Mouse (Mus musculus) C2C12 (cell line): ENCODE data around the gene Zfp61.

ENCODE experiments used
- CEBPB ChIP-seq: IDR thresholded peaks from one replicate; pipeline ENCODE4 v1.6.1; 2011; ENCODE audit warnings: low read depth, mild to moderate bottlenecking, control low read depth, moderate library complexity
- CTCF ChIP-seq: IDR thresholded peaks from one replicate; pipeline ENCODE4 v1.5.1; 2011; ENCODE audit not compliant: control insufficient read depth, insufficient read depth, insufficient read length
- MAX ChIP-seq: IDR thresholded peaks from one replicate; pipeline ENCODE4 v1.6.1; 2011; ENCODE audit warnings: mild to moderate bottlenecking, control low read depth
- MYOG ChIP-seq: IDR thresholded peaks from one replicate; pipeline ENCODE4 v1.6.1; 2011; ENCODE audit not compliant: control insufficient read depth, insufficient read length; ENCODE audit errors: extremely low read depth

GRCm38 (mm10) chr7:24299823-24300481 lies 1.1 kb downstream of the Zfp61 start:
- TF ChIP-seq MYOG (no peak), CTCF (no peak), CEBPB (no peak), MAX (no peak)
